Mouse (Mus musculus) brain, embryonic 18.5 days (tissue): ENCODE results near the gene Cog4.
"Not testable (repeated sequence)": the region's sequence is repeated elsewhere in the genome, so short reads cannot be mapped to it uniquely, and the experiment has no call there.

Source experiments
- DNase-seq: peaks from one replicate; pipeline ENCODE4 v3.0.0-alpha.2; 2012; ENCODE audit warnings: low read depth, low spot score

Gene Cog4

GRCm38 (mm10) chr8:110921492-110922230 lies 75.3 kb downstream of the Cog4 start:
- no peak for DNase-seq

- DNase-seq = no peak
These were observed 79.3 kb downstream of the Cog4 start for GRCm38 (mm10) chr8:110925691-110926140.

- DNase-seq = no peak
These were observed 80.3 kb downstream of the Cog4 start for GRCm38 (mm10) chr8:110926690-110927089.

GRCm38 (mm10) chr8:110928435-110928834 lies 82.0 kb downstream of the Cog4 start:
- DNase-seq = no peak

DNA sequence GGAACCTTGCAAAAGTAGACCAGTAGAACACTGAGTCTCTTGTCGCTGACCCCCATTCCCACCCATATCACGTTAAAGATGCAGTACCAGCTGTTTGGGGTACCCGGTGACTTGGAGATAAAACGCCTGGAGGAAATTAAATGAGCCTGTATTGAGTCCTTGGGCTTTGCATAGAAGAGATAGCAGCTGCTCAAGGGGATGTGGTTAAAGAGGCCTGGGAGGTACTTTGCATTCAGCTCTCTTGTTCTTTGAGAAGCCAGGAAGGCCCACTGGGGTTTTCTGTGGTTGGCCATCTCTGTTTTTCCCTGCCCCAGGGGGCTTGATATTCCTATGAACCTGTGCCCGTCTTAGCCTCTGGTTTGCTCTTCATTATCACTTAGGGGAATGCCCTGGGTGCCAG lies 82.7 kb downstream of the Cog4 start:
- no peak for DNase-seq

- DNase-seq = not testable (repeated sequence)
These were observed 83.3 kb downstream of the Cog4 start for GRCm38 (mm10) chr8:110929672-110930071.

DNA sequence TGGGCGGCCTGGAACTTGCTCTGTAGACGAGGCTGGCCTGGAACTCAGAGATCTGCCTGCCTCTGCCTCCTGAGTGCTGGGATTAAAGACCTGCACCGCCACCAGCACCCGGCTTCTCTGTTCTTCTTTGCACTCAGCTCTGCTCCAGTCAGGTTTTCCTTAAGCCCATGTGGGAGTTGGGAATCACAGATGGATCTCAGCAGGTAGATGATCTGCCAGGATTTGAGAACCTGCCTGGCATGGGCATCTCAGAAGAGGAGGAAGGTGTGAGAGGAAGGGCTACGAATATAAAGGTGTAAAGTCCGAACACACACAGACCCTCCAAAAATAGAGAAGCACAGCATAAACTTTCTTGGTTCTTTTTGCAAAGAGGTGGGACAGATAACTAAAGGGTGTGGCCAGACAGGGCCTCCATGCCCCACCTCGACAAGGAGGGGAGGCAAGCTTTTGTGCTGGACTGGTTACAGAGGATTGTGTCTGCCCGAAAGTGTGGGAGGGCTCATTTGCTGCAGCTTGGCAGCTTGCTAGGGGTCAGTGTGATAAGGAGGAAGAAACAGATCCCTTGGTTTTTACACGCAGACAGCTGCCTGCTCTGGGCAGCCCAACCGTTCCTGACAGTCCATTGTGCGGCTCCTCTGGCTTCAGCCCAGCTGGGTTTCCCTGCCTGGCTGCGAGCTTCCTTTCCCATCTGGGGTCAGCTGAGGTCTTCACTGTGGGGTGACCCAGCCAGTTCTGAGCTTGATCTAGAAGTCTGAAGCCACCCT lies 85.0 kb downstream of the Cog4 start:
- DNase-seq = no peak
